Mouse (Mus musculus): ENCODE measurements around the gene Ksr2.

The Ksr2 gene

GRCm38 (mm10) chr5:117709306-117709705, 295.5 kb downstream of the Ksr2 start:
- H3K36me3 ChIP-seq (ENCODE audit: control insufficient read depth, insufficient read depth, low read length, poor library complexity, severe bottlenecking) = no peaks in the 10 kb centered on the region
- H3K27me3 ChIP-seq (ENCODE audit: control insufficient read depth, insufficient read depth, low read length, poor library complexity, severe bottlenecking) = no peaks in the 10 kb centered on the region
- no peak for DNase-seq (ENCODE audit: low read depth, low spot score)

- no peaks in the 10 kb centered on the region for H3K27me3 ChIP-seq (ENCODE audit: control insufficient read depth, insufficient read depth, low read length, poor library complexity, severe bottlenecking)
- no peak for DNase-seq (ENCODE audit: low read depth, low spot score)
- no peaks in the 10 kb centered on the region for H3K36me3 ChIP-seq (ENCODE audit: control insufficient read depth, insufficient read depth, low read length, poor library complexity, severe bottlenecking)
Measured at GRCm38 (mm10) chr5:117711636-117712035, 297.8 kb downstream of the Ksr2 start.

GRCm38 (mm10) chr5:117712207-117712606, 298.4 kb downstream of the Ksr2 start:
- DNase-seq (ENCODE audit: low read depth, low spot score) = no peak
- Histone ChIP-seq H3K27me3 (ENCODE audit: control insufficient read depth, insufficient read depth, low read length, poor library complexity, severe bottlenecking) (no peaks in the 10 kb centered on the region), H3K36me3 (ENCODE audit: control insufficient read depth, insufficient read depth, low read length, poor library complexity, severe bottlenecking) (no peaks in the 10 kb centered on the region)

GRCm38 (mm10) chr5:117717120-117717519, 303.3 kb downstream of the Ksr2 start:
- H3K27me3 ChIP-seq (ENCODE audit: control insufficient read depth, insufficient read depth, low read length, poor library complexity, severe bottlenecking) = no peaks in the 10 kb centered on the region
- H3K36me3 ChIP-seq (ENCODE audit: control insufficient read depth, insufficient read depth, low read length, poor library complexity, severe bottlenecking) = no peaks in the 10 kb centered on the region
- no peak for DNase-seq (ENCODE audit: low read depth, low spot score)

- DNase-seq (ENCODE audit: low read depth, low spot score) = no peak
- Histone ChIP-seq H3K27me3 (ENCODE audit: control insufficient read depth, insufficient read depth, low read length, poor library complexity, severe bottlenecking) (no peaks in the 10 kb centered on the region), H3K36me3 (ENCODE audit: control insufficient read depth, insufficient read depth, low read length, poor library complexity, severe bottlenecking) (no peaks in the 10 kb centered on the region)
Measured at GRCm38 (mm10) chr5:117723316-117723715, 309.5 kb downstream of the Ksr2 start.

- Histone ChIP-seq H3K36me3 (ENCODE audit: control insufficient read depth, insufficient read depth, low read length, poor library complexity, severe bottlenecking) (no peaks in the 10 kb centered on the region), H3K27me3 (ENCODE audit: control insufficient read depth, insufficient read depth, low read length, poor library complexity, severe bottlenecking) (no peaks in the 10 kb centered on the region)
- DNase-seq (ENCODE audit: low read depth, low spot score) = no peak
Measured at GRCm38 (mm10) chr5:117726548-117726947, 312.7 kb downstream of the Ksr2 start.

- Histone ChIP-seq H3K36me3 (ENCODE audit: control insufficient read depth, insufficient read depth, low read length, poor library complexity, severe bottlenecking) (no peaks in the 10 kb centered on the region), H3K27me3 (ENCODE audit: control insufficient read depth, insufficient read depth, low read length, poor library complexity, severe bottlenecking) (no peaks in the 10 kb centered on the region)
- DNase-seq (ENCODE audit: low read depth, low spot score) = no peak
Measured at GRCm38 (mm10) chr5:117727138-117727537, 313.3 kb downstream of the Ksr2 start.

- no peak for DNase-seq (ENCODE audit: low read depth, low spot score)
- no peaks in the 10 kb centered on the region for H3K36me3 ChIP-seq (ENCODE audit: control insufficient read depth, insufficient read depth, low read length, poor library complexity, severe bottlenecking)
- H3K27me3 ChIP-seq (ENCODE audit: control insufficient read depth, insufficient read depth, low read length, poor library complexity, severe bottlenecking) = no peaks in the 10 kb centered on the region
Measured at GRCm38 (mm10) chr5:117731311-117731710, 317.5 kb downstream of the Ksr2 start.

GRCm38 (mm10) chr5:117744654-117745178, 330.9 kb downstream of the Ksr2 start:
- no peaks in the 10 kb centered on the region for H3K27me3 ChIP-seq (ENCODE audit: control insufficient read depth, insufficient read depth, low read length, poor library complexity, severe bottlenecking)

GRCm38 (mm10) chr5:117749353-117749752, 335.6 kb downstream of the Ksr2 start:
- H3K27me3 ChIP-seq (ENCODE audit: control insufficient read depth, insufficient read depth, low read length, poor library complexity, severe bottlenecking) = no peaks in the 10 kb centered on the region
- DNase-seq (ENCODE audit: low read depth, low spot score) = no peak
- H3K36me3 ChIP-seq (ENCODE audit: control insufficient read depth, insufficient read depth, low read length, poor library complexity, severe bottlenecking) = no peaks in the 10 kb centered on the region

More at GRCm38 (mm10) chr5:117744654-117745178, 330.9 kb downstream of the Ksr2 start:
- no peaks in the 10 kb centered on the region for H3K36me3 ChIP-seq (ENCODE audit: control insufficient read depth, insufficient read depth, low read length, poor library complexity, severe bottlenecking)
- no peak for DNase-seq (ENCODE audit: low read depth, low spot score)

GRCm38 (mm10) chr5:117757696-117758482, 344.1 kb downstream of the Ksr2 start:
- H3K27me3 ChIP-seq (ENCODE audit: control insufficient read depth, insufficient read depth, low read length, poor library complexity, severe bottlenecking) = no peaks in the 10 kb centered on the region
- no peak for DNase-seq (ENCODE audit: low read depth, low spot score)

GRCm38 (mm10) chr5:117761181-117761832, 347.5 kb downstream of the Ksr2 start:
- no peaks in the 10 kb centered on the region for H3K27me3 ChIP-seq (ENCODE audit: control insufficient read depth, insufficient read depth, low read length, poor library complexity, severe bottlenecking)
- DNase-seq (ENCODE audit: low read depth, low spot score) = no peak
- H3K36me3 ChIP-seq (ENCODE audit: control insufficient read depth, insufficient read depth, low read length, poor library complexity, severe bottlenecking) = no peaks in the 10 kb centered on the region

More at GRCm38 (mm10) chr5:117757696-117758482, 344.1 kb downstream of the Ksr2 start:
- no peaks in the 10 kb centered on the region for H3K36me3 ChIP-seq (ENCODE audit: control insufficient read depth, insufficient read depth, low read length, poor library complexity, severe bottlenecking)

- Histone ChIP-seq H3K36me3 (ENCODE audit: control insufficient read depth, insufficient read depth, low read length, poor library complexity, severe bottlenecking) (no peaks in the 10 kb centered on the region), H3K27me3 (ENCODE audit: control insufficient read depth, insufficient read depth, low read length, poor library complexity, severe bottlenecking) (no peaks in the 10 kb centered on the region)
- no peak for DNase-seq (ENCODE audit: low read depth, low spot score)
Measured at GRCm38 (mm10) chr5:117764496-117764895, 350.7 kb downstream of the Ksr2 start.

GRCm38 (mm10) chr5:117779175-117779574, 365.4 kb downstream of the Ksr2 start:
- Histone ChIP-seq H3K36me3 (ENCODE audit: control insufficient read depth, insufficient read depth, low read length, poor library complexity, severe bottlenecking) (no peaks in the 10 kb centered on the region), H3K27me3 (ENCODE audit: control insufficient read depth, insufficient read depth, low read length, poor library complexity, severe bottlenecking) (no peaks in the 10 kb centered on the region)
- DNase-seq (ENCODE audit: low read depth, low spot score) = no peak

GRCm38 (mm10) chr5:117780681-117781080, 366.9 kb downstream of the Ksr2 start, which contains the start of gene Nos1:
Gene Nos1, plus strand, starts transcription at chr5:117781032.
- no peak for DNase-seq (ENCODE audit: low read depth, low spot score)
- no peaks in the 10 kb centered on the region for H3K36me3 ChIP-seq (ENCODE audit: control insufficient read depth, insufficient read depth, low read length, poor library complexity, severe bottlenecking)
- H3K27me3 ChIP-seq (ENCODE audit: control insufficient read depth, insufficient read depth, low read length, poor library complexity, severe bottlenecking) = no peaks in the 10 kb centered on the region

All from splenic B cell, adult 2 months (primary cell).